Mouse (Mus musculus) hindbrain, embryonic 14.5 days (tissue): Measurements from ENCODE around the gene Mapk8ip3. TPM values are rescaled to one million over a fixed set of nuclear protein-coding genes. Genes with fewer than 3 reads are reported as not detected.
"Not testable (repeated sequence)": the region's sequence is repeated elsewhere in the genome, so short reads cannot be mapped to it uniquely, and the experiment has no call there.

ENCODE experiments used
- ATAC-seq: fragments of 200-750 bp; cut with Nextera tagmentation; 2 replicates; pipeline ENCODE4 v1.8.0; 2017; ENCODE audit warnings: moderate number of reproducible peaks, mild to moderate bottlenecking, moderate TSS enrichment, moderate library complexity; ENCODE audit not compliant: low FRiP score
- DNase-seq: peaks from one replicate; pipeline ENCODE4 v3.0.0-alpha.2; 2015; ENCODE audit warnings: low spot score
- H3K27ac ChIP-seq: fragments of 300-500 bp; sonication (generic); 2 replicates; pipeline ENCODE4 v1.5.1; 2014; ENCODE audit warnings: mild to moderate bottlenecking, moderate library complexity
- H3K27me3 ChIP-seq: fragments of 300-500 bp; sonication (generic); 2 replicates; pipeline ENCODE4 v1.6.1; 2014; ENCODE audit warnings: mild to moderate bottlenecking, low read length, mixed read lengths; ENCODE audit not compliant: control insufficient read depth, insufficient read depth
- H3K36me3 ChIP-seq: fragments of 300-500 bp; sonication (generic); replicated peaks from 2 replicates; pipeline ENCODE4 v1.6.1; 2014; ENCODE audit not compliant: control insufficient read depth, insufficient read depth
- H3K4me1 ChIP-seq: fragments of 300-500 bp; sonication (generic); replicated peaks from 2 replicates; pipeline ENCODE4 v1.6.1; 2014; ENCODE audit warnings: antibody characterized with exemption, low read length, mixed read lengths; ENCODE audit not compliant: control insufficient read depth, insufficient read depth
- H3K4me2 ChIP-seq: fragments of 300-500 bp; sonication (generic); replicated peaks from 2 replicates; pipeline ENCODE4 v1.6.1; 2014; ENCODE audit warnings: mild to moderate bottlenecking, moderate library complexity
- H3K4me3 ChIP-seq: fragments of 300-500 bp; sonication (generic); replicated peaks from 2 replicates; pipeline ENCODE4 v1.5.1; 2014; ENCODE audit warnings: mild to moderate bottlenecking, low read length
- H3K9ac ChIP-seq: fragments of 300-500 bp; sonication (generic); 2 replicates; pipeline ENCODE4 v1.6.1; 2014
- H3K9me3 ChIP-seq: fragments of 300-500 bp; sonication (generic); 2 replicates; pipeline ENCODE4 v1.6.1; 2016; ENCODE audit warnings: low read length; ENCODE audit not compliant: control insufficient read depth
- WGBS: fragments of 180-500 bp; shearing (Covaris S2); extraction: QIAGEN DNeasy Blood & Tissue Kit; methylation state at CpG from one replicate; pipeline ENCODE4 v1.1.7; 2014; 5-methylcytosine and 5-hydroxymethylcytosine counted together
- polyA plus RNA-seq: library from polyadenylated mRNA; unstranded; fragments of >200 nt; fragmentation: Nextera tagmentation; extraction: Ambion mirVana; gene quantifications from 2 replicates; pipeline ENCODE4 v1.2.1, GENCODE M21; 2014

The Mapk8ip3 gene
- polyA plus RNA-seq, 1 experiment from 2014 or later: 86.0 TPM

GRCm38 (mm10) chr17:24943036-24943435 is 6.3 kb upstream of the Mapk8ip3 start:
- peaks cover 44% of the 10 kb centered on the region for H3K36me3 ChIP-seq
- H3K4me2 ChIP-seq: no peak overlapping the region
- H3K4me1 ChIP-seq: no peaks in the 10 kb centered on the region
- H3K27me3 ChIP-seq: no peaks in the 10 kb centered on the region
- no peak overlapping the region for H3K4me3 ChIP-seq
- no peaks in the 10 kb centered on the region for H3K9me3 ChIP-seq
- no peak overlapping the region for H3K27ac ChIP-seq
- H3K9ac ChIP-seq: no peak overlapping the region
- ATAC-seq: no peak
- 87% methylated on average over 7 of the region's 7 CpGs for WGBS
- DNase-seq: no peak

GRCm38 (mm10) chr17:24942453-24942852 is 5.7 kb upstream of the Mapk8ip3 start:
- not testable (repeated sequence) for H3K9me3 ChIP-seq, H3K9ac ChIP-seq, H3K4me1 ChIP-seq, ATAC-seq, H3K4me3 ChIP-seq, H3K4me2 ChIP-seq, DNase-seq, H3K27me3 ChIP-seq, H3K27ac ChIP-seq
- WGBS: 5% methylated on average over 2 of the region's 2 CpGs
- peaks cover 38% of the 10 kb centered on the region for H3K36me3 ChIP-seq

- Histone ChIP-seq H3K27me3 (no peaks in the 10 kb centered on the region), H3K4me3 (peak overlapping the region; percentile 93), H3K36me3 (no peaks in the 10 kb centered on the region), H3K4me1 (peaks cover 16% of the 10 kb centered on the region), H3K9ac (peak overlapping the region; percentile 92), H3K9me3 (no peaks in the 10 kb centered on the region), H3K4me2 (peak overlapping the region; percentile 90), H3K27ac (peak overlapping the region; percentile 95)
- DNase-seq: no peak
- no peak for ATAC-seq
- 51% methylated on average over 6 of the region's 6 CpGs for WGBS
Measured at GRCm38 (mm10) chr17:24937266-24937665, 489 bp upstream of the Mapk8ip3 start.

DNA sequence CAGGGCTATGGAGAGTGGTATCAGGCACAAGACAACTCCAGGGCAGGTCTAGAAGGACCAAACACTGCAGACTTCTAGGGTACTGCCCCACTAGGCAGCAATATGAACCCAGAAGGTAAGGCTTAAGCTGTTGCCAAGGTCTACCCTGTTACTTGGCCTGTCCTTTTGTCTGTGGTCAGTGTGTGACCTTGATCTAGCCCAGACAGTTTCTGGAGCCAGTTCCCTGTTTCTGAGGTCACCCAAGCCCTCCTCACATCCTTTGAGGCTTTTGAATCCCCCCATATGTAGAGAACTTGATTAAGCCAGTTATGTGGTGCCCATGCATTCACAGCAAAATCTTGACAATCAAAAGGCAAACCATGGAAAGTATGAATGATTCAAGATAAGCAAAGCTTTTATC is 1.1 kb downstream of the Mapk8ip3 start:
- DNase-seq (no peak), ATAC-seq (no peak)
- no peaks in the 10 kb centered on the region for H3K27me3 ChIP-seq
- H3K27ac ChIP-seq: no peak overlapping the region
- H3K4me1 ChIP-seq: peaks cover 16% of the 10 kb centered on the region
- H3K36me3 ChIP-seq: peaks cover 13% of the 10 kb centered on the region
- no peaks in the 10 kb centered on the region for H3K9me3 ChIP-seq
- H3K9ac ChIP-seq: peak overlapping the region; percentile 92
- H3K4me3 ChIP-seq: peak overlapping the region; percentile 93
- peak overlapping the region; percentile 90 for H3K4me2 ChIP-seq

- WGBS: 89% methylated on average over 4 of the region's 4 CpGs
- ATAC-seq: no peak
Measured at GRCm38 (mm10) chr17:24934926-24935325, 1.9 kb downstream of the Mapk8ip3 start.

DNA sequence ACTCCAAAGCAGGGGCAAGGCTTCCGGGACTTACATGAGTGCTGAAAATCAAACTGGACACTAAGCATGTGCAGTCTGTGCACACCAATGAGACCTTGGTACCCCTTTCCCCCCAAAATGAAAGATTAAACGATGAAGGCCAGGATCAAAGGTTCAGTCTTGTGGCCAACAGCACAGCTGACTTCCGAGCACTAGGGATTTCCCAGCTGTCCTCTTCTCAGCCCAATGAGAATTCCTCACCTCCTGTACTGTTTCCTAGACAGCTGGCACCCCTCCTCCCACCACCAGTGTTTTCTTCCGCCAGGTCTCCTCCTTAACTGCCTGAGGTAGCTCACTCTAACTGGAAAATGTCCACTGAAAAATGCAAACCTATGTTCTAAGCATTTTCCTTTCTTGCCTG is 3.6 kb downstream of the Mapk8ip3 start:
- no peak overlapping the region for H3K27ac ChIP-seq
- no peak overlapping the region for H3K4me3 ChIP-seq
- ATAC-seq: no peak

More at GRCm38 (mm10) chr17:24934926-24935325, 1.9 kb downstream of the Mapk8ip3 start:
- Histone ChIP-seq H3K9ac (peak overlapping the region; percentile 92), H3K27ac (no peak overlapping the region), H3K9me3 (no peaks in the 10 kb centered on the region), H3K36me3 (peaks cover 13% of the 10 kb centered on the region), H3K4me3 (peak overlapping the region; percentile 93), H3K4me2 (peak overlapping the region; percentile 90), H3K27me3 (no peaks in the 10 kb centered on the region), H3K4me1 (peaks cover 16% of the 10 kb centered on the region)
- no peak for DNase-seq

GRCm38 (mm10) chr17:24932431-24932830 is 4.3 kb downstream of the Mapk8ip3 start:
- ATAC-seq (no peak), DNase-seq (no peak)
- H3K9me3 ChIP-seq: no peaks in the 10 kb centered on the region
- H3K4me3 ChIP-seq: no peak overlapping the region
- H3K4me2 ChIP-seq: no peak overlapping the region
- peaks cover 28% of the 10 kb centered on the region for H3K36me3 ChIP-seq
- H3K9ac ChIP-seq: no peak overlapping the region
- peaks cover 16% of the 10 kb centered on the region for H3K4me1 ChIP-seq
- H3K27me3 ChIP-seq: no peaks in the 10 kb centered on the region
- WGBS: 97% methylated on average over 4 of the region's 4 CpGs
- no peak overlapping the region for H3K27ac ChIP-seq

More for the DNA sequence above, 3.6 kb downstream of the Mapk8ip3 start:
- Histone ChIP-seq H3K9ac (no peak overlapping the region), H3K27me3 (no peaks in the 10 kb centered on the region), H3K4me2 (no peak overlapping the region), H3K36me3 (peaks cover 23% of the 10 kb centered on the region), H3K9me3 (no peaks in the 10 kb centered on the region), H3K4me1 (peaks cover 16% of the 10 kb centered on the region)
- 76% methylated on average over 4 of the region's 4 CpGs for WGBS
- no peak for DNase-seq

DNA sequence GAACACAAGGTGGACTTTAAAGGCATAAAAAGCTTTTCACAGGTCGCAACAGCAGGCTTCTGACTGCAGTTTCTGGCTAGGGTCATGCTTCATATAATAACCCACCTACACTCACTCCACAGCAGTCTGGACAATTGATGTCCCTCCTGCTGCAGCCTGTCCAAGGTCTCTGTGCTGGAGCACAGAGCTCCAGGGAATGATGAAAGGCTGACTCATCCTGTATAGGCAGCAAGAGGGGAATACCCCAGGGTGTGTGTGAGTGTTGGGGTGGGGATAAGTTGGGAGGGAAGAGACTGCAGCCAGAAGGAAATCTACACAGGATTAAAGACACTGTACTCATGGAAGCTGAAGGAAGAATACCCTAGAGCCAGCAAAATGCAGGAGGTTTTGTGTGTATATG is 7.3 kb downstream of the Mapk8ip3 start:
- Histone ChIP-seq H3K4me3 (no peak overlapping the region), H3K4me2 (no peak overlapping the region), H3K9ac (no peak overlapping the region), H3K27ac (no peak overlapping the region), H3K9me3 (no peaks in the 10 kb centered on the region), H3K27me3 (no peaks in the 10 kb centered on the region), H3K4me1 (no peaks in the 10 kb centered on the region), H3K36me3 (peaks cover 57% of the 10 kb centered on the region)
- DNase-seq (no peak), ATAC-seq (no peak)
- WGBS: 84% methylated on average over 1 of the region's 1 CpGs

GRCm38 (mm10) chr17:24923246-24923645 is 13.5 kb downstream of the Mapk8ip3 start:
- DNase-seq: no peak
- H3K9me3 ChIP-seq: no peaks in the 10 kb centered on the region
- no peak for ATAC-seq
- no peaks in the 10 kb centered on the region for H3K27me3 ChIP-seq
- WGBS: 100% methylated on average over 1 of the region's 1 CpGs
- H3K4me2 ChIP-seq: no peak overlapping the region
- H3K4me1 ChIP-seq: no peaks in the 10 kb centered on the region
- no peak overlapping the region for H3K27ac ChIP-seq
- no peak overlapping the region for H3K4me3 ChIP-seq
- no peak overlapping the region for H3K9ac ChIP-seq
- peaks cover 96% of the 10 kb centered on the region for H3K36me3 ChIP-seq

GRCm38 (mm10) chr17:24913984-24914383 is 22.8 kb downstream of the Mapk8ip3 start:
- ATAC-seq: no peak
- H3K27me3 ChIP-seq: no peaks in the 10 kb centered on the region
- H3K27ac ChIP-seq: no peak overlapping the region
- H3K4me3 ChIP-seq: no peak overlapping the region
- DNase-seq: no peak
- H3K9me3 ChIP-seq: no peaks in the 10 kb centered on the region
- no peaks in the 10 kb centered on the region for H3K4me1 ChIP-seq
- no peak overlapping the region for H3K4me2 ChIP-seq
- H3K36me3 ChIP-seq: peaks cover 100% of the 10 kb centered on the region
- H3K9ac ChIP-seq: no peak overlapping the region
